Mouse (Mus musculus): ENCODE results near the gene Bola3. TPM values are rescaled to one million over a fixed set of nuclear protein-coding genes. Genes with fewer than 3 reads are reported as not detected.

The Bola3 gene
- polyA plus RNA-seq, 1 experiment from 2014 or later: 140 TPM

GRCm38 (mm10) chr6:83370316-83370965 is 21.5 kb downstream of the Bola3 start:
- Histone ChIP-seq H3K9ac (ENCODE audit: low read length) (no peak overlapping the region), H3K27ac (ENCODE audit: low read depth, low read length) (no peak overlapping the region), H3K4me1 (replicated peaks; ENCODE audit: control insufficient read depth, insufficient read depth, low read length) (no peaks in the 10 kb centered on the region), H3K4me3 (ENCODE audit: low read depth, low read length) (no peak overlapping the region), H3K9me3 (ENCODE audit: control insufficient read depth, low read length) (no peaks in the 10 kb centered on the region), H3K4me2 (ENCODE audit: low read depth, low read length, severe bottlenecking) (no peak overlapping the region), H3K36me3 (ENCODE audit: control insufficient read depth, insufficient read depth, low read length) (peaks cover 43% of the 10 kb centered on the region), H3K27me3 (ENCODE audit: control insufficient read depth, insufficient read depth, low read length) (no peaks in the 10 kb centered on the region)
- ATAC-seq (replicated peaks; ENCODE audit: low FRiP score) (no peak), DNase-seq (ENCODE audit: low spot score) (no peak)
- WGBS: 93% methylated on average over 21 of the region's 21 CpGs

GRCm38 (mm10) chr6:83371350-83371749 is 22.4 kb downstream of the Bola3 start:
- H3K9ac ChIP-seq (ENCODE audit: low read length): no peak overlapping the region
- no peak overlapping the region for H3K27ac ChIP-seq (ENCODE audit: low read depth, low read length)
- no peak overlapping the region for H3K4me2 ChIP-seq (ENCODE audit: low read depth, low read length, severe bottlenecking)
- no peaks in the 10 kb centered on the region for H3K9me3 ChIP-seq (ENCODE audit: control insufficient read depth, low read length)
- no peak for ATAC-seq (replicated peaks; ENCODE audit: low FRiP score)
- H3K4me1 ChIP-seq (replicated peaks; ENCODE audit: control insufficient read depth, insufficient read depth, low read length): no peaks in the 10 kb centered on the region
- H3K4me3 ChIP-seq (ENCODE audit: low read depth, low read length): no peak overlapping the region
- no peak for DNase-seq (ENCODE audit: low spot score)
- WGBS: 85% methylated on average over 3 of the region's 3 CpGs
- H3K36me3 ChIP-seq (ENCODE audit: control insufficient read depth, insufficient read depth, low read length): peaks cover 48% of the 10 kb centered on the region
- H3K27me3 ChIP-seq (ENCODE audit: control insufficient read depth, insufficient read depth, low read length): no peaks in the 10 kb centered on the region

DNA sequence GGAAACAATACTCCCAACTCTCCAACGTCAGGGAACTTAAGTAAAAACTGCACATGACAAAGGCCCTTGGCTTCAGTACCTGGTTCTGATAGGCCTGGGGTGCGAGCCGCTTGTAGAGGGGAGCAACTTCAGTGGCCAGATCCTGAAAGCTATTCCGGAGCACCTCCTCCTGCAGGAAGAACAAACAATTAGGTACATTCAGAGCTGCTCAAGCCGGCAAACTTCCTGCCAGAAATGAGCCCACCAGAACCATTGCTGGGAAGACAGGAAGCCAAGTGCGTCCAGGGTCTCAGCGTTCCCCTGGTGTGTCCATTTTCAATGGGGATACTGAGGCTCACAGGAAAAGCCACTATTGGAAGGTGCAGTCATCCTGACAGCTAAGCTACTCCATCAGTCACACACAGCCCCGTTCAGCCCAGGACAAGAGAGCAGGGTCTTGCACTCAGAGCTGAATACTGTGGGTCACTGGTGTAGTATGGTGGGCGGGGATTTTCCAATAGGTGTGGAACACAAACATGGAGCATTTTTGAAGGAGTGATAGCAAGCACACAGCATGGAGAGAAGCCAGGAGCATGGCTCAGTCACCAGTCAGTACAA is 24.9 kb downstream of the Bola3 start:
- no peak overlapping the region for H3K27ac ChIP-seq (ENCODE audit: low read depth, low read length)
- H3K27me3 ChIP-seq (ENCODE audit: control insufficient read depth, insufficient read depth, low read length): no peaks in the 10 kb centered on the region
- H3K4me2 ChIP-seq (ENCODE audit: low read depth, low read length, severe bottlenecking): no peak overlapping the region
- H3K36me3 ChIP-seq (ENCODE audit: control insufficient read depth, insufficient read depth, low read length): peaks cover 38% of the 10 kb centered on the region
- WGBS: 90% methylated on average over 9 of the region's 9 CpGs
- DNase-seq (ENCODE audit: low spot score) (no peak), ATAC-seq (replicated peaks; ENCODE audit: low FRiP score) (no peak)
- no peak overlapping the region for H3K4me3 ChIP-seq (ENCODE audit: low read depth, low read length)
- no peaks in the 10 kb centered on the region for H3K9me3 ChIP-seq (ENCODE audit: control insufficient read depth, low read length)
- H3K4me1 ChIP-seq (replicated peaks; ENCODE audit: control insufficient read depth, insufficient read depth, low read length): no peaks in the 10 kb centered on the region
- no peak overlapping the region for H3K9ac ChIP-seq (ENCODE audit: low read length)

DNA sequence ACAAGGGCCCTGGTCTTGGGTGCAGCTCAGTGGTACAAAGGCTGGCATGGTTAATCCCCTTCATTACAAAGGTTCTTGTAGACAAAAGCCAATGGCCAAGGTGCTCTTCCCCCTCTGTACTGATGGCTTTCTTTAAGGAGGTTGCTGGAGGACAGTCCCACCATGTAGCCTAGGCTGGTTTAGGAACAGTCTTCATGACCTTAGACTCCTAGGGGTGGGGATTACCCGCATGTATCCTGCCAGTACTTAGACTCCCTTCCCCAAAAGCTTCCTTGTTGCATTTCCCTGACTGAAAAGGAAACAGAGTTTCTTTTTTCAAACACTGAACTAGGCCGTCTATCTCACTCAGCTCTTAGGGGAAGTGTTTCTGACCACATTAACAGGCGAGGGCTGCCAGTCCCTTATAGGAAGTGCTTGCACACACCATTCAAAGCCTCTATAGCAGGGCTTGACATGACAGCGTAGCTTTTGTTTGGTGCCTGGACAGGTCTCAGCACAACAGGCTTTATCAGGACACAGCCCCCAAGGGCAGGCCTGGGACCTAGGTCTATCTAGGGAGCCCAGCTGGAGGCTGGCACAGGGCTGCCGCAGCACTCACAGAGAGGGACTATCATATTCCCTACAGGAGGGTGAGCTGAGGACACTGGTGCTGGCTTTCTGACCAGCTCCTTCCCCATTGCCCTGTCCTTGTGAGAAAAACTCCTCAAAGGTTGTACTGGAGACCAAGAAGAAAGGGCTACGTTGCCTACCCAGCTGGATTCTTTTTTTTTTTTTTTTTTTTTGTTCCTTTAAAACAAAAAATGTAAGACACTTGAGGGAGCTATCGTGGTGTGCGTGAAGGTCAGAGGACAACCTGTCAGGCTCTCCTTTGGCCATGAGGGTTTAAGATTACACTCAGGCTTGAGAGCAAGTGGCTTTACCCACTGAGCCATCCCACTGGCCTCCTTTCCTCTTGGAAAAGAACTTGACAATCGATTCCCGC is 32.9 kb downstream of the Bola3 start:
- WGBS: 87% methylated on average over 10 of the region's 10 CpGs
- Histone ChIP-seq H3K27ac (ENCODE audit: low read depth, low read length) (no peak overlapping the region), H3K9me3 (ENCODE audit: control insufficient read depth, low read length) (no peaks in the 10 kb centered on the region), H3K9ac (ENCODE audit: low read length) (no peak overlapping the region), H3K4me1 (replicated peaks; ENCODE audit: control insufficient read depth, insufficient read depth, low read length) (no peaks in the 10 kb centered on the region), H3K4me3 (ENCODE audit: low read depth, low read length) (no peak overlapping the region), H3K27me3 (ENCODE audit: control insufficient read depth, insufficient read depth, low read length) (no peaks in the 10 kb centered on the region), H3K4me2 (ENCODE audit: low read depth, low read length, severe bottlenecking) (no peak overlapping the region), H3K36me3 (ENCODE audit: control insufficient read depth, insufficient read depth, low read length) (peaks cover 21% of the 10 kb centered on the region)
- no peak for DNase-seq (ENCODE audit: low spot score)
- no peak for ATAC-seq (replicated peaks; ENCODE audit: low FRiP score)

- 90% methylated on average over 9 of the region's 9 CpGs for WGBS
- H3K9ac ChIP-seq (ENCODE audit: low read length): no peak overlapping the region
- no peak overlapping the region for H3K27ac ChIP-seq (ENCODE audit: low read depth, low read length)
- H3K4me1 ChIP-seq (replicated peaks; ENCODE audit: control insufficient read depth, insufficient read depth, low read length): no peaks in the 10 kb centered on the region
- peaks cover 7% of the 10 kb centered on the region for H3K36me3 ChIP-seq (ENCODE audit: control insufficient read depth, insufficient read depth, low read length)
- no peak for DNase-seq (ENCODE audit: low spot score)
- H3K27me3 ChIP-seq (ENCODE audit: control insufficient read depth, insufficient read depth, low read length): no peaks in the 10 kb centered on the region
- H3K4me3 ChIP-seq (ENCODE audit: low read depth, low read length): no peak overlapping the region
- no peaks in the 10 kb centered on the region for H3K9me3 ChIP-seq (ENCODE audit: control insufficient read depth, low read length)
- H3K4me2 ChIP-seq (ENCODE audit: low read depth, low read length, severe bottlenecking): no peak overlapping the region
- ATAC-seq (replicated peaks; ENCODE audit: low FRiP score): no peak
These were observed 36.7 kb downstream of the Bola3 start for GRCm38 (mm10) chr6:83385569-83386090.

DNA sequence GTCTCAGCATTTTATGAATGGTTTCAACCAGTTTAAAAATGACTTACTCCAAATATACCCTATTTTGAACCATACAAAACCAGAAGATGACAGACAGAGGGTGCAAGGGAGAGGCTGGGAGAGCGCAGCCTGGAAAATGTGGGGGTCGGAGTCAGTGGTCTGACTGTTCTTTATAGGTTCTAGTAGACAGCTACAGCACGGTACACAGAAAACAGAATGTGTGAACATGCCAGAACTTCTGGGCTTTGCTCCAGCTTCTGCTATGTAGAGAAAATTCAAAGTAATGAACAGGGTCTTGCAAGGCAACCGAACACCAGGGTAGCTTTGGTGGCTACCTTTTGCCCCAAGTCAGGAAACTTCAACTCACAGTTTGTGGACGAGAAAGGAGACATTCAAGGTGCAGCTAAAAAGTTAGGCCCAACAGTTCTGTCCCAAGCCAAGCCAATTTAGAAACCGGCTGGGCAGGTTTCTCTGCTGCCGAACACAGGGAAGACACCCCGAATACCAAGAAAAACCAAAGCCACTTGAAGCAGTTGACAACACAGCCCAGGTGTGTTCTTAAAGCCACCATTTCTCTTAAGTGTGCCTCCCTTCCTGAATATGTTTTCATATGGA is 43.3 kb downstream of the Bola3 start:
- 93% methylated on average over 8 of the region's 8 CpGs for WGBS
- DNase-seq (ENCODE audit: low spot score) (no peak), ATAC-seq (replicated peaks; ENCODE audit: low FRiP score) (no peak)
- Histone ChIP-seq H3K36me3 (ENCODE audit: control insufficient read depth, insufficient read depth, low read length) (peaks cover 13% of the 10 kb centered on the region; the same call in 1 of the 2 replicates), H3K4me3 (ENCODE audit: low read depth, low read length) (no peak overlapping the region), H3K9me3 (ENCODE audit: control insufficient read depth, low read length) (no peaks in the 10 kb centered on the region), H3K4me2 (ENCODE audit: low read depth, low read length, severe bottlenecking) (no peak overlapping the region), H3K9ac (ENCODE audit: low read length) (no peak overlapping the region), H3K27ac (ENCODE audit: low read depth, low read length) (no peak overlapping the region), H3K27me3 (ENCODE audit: control insufficient read depth, insufficient read depth, low read length) (no peaks in the 10 kb centered on the region), H3K4me1 (replicated peaks; ENCODE audit: control insufficient read depth, insufficient read depth, low read length) (no peaks in the 10 kb centered on the region)

DNA sequence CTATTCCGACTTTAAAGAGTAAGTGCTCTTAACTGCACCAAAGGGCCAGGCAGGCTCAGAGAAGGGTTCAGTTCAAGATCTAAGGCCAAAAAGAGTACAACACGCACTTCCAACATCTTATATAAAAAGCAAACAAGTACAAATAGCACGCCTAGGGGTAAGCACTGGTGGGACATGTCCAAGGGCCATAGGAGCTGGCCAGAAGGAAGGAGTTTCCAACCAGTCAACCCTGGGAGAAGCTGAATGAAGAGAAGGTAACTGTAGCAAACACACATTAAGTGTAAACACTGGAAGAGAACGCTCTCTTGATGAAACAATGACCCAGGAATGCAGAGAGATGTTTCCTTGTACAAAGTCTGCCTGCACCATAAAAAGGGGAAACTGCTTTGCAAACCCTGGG is 45.2 kb downstream of the Bola3 start:
- Histone ChIP-seq H3K4me1 (replicated peaks; ENCODE audit: control insufficient read depth, insufficient read depth, low read length) (no peaks in the 10 kb centered on the region), H3K36me3 (ENCODE audit: control insufficient read depth, insufficient read depth, low read length) (peaks cover 13% of the 10 kb centered on the region; the same call in 1 of the 2 replicates)

DNA sequence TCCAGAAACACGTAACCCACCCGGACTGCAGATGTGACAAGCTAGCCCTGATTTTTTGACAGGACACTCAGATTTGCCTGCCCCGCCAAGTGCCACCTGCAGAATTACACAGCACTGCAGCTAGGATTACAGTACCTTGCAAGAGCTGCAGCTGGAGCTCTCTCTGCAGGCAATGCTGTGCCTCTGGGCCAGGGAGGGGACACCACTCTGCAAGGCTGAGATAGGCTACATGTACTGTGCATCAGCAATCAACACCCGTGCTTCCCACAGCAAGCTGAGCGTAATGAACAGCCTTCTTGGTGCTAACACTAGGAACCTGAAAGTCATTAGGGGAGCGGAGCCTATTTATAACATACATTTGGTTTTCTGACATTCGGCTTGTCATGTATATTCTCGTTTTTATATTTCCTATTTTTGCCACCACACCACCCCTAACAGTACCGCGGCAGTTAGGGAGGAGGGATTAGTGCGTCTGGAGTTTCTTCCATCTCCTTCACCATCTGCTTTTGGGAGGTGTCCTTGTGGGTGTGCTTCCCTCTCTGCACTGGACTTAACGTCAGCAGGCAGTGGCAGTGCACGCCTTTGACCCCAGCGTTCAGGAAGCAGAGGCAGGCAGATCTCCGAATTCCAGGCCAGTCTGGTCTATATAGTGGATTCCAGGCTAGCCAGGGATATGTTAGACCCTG is 46.7 kb downstream of the Bola3 start:
- Histone ChIP-seq H3K9me3 (ENCODE audit: control insufficient read depth, low read length) (no peaks in the 10 kb centered on the region), H3K27me3 (ENCODE audit: control insufficient read depth, insufficient read depth, low read length) (no peaks in the 10 kb centered on the region), H3K27ac (ENCODE audit: low read depth, low read length) (no peak overlapping the region), H3K4me2 (ENCODE audit: low read depth, low read length, severe bottlenecking) (no peak overlapping the region), H3K4me3 (ENCODE audit: low read depth, low read length) (no peak overlapping the region), H3K36me3 (ENCODE audit: control insufficient read depth, insufficient read depth, low read length) (peaks cover 13% of the 10 kb centered on the region; the same call in 1 of the 2 replicates), H3K9ac (ENCODE audit: low read length) (no peak overlapping the region), H3K4me1 (replicated peaks; ENCODE audit: control insufficient read depth, insufficient read depth, low read length) (no peaks in the 10 kb centered on the region)
- WGBS: 94% methylated on average over 15 of the region's 15 CpGs
- no peak for ATAC-seq (replicated peaks; ENCODE audit: low FRiP score)
- DNase-seq (ENCODE audit: low spot score): no peak

More for the DNA sequence above, 45.2 kb downstream of the Bola3 start:
- ATAC-seq (replicated peaks; ENCODE audit: low FRiP score) (no peak), DNase-seq (ENCODE audit: low spot score) (no peak)
- Histone ChIP-seq H3K4me3 (ENCODE audit: low read depth, low read length) (no peak overlapping the region), H3K27ac (ENCODE audit: low read depth, low read length) (no peak overlapping the region), H3K9me3 (ENCODE audit: control insufficient read depth, low read length) (no peaks in the 10 kb centered on the region), H3K4me2 (ENCODE audit: low read depth, low read length, severe bottlenecking) (no peak overlapping the region), H3K9ac (ENCODE audit: low read length) (no peak overlapping the region), H3K27me3 (ENCODE audit: control insufficient read depth, insufficient read depth, low read length) (no peaks in the 10 kb centered on the region)
- WGBS: 97% methylated on average over 4 of the region's 4 CpGs
